Mouse (Mus musculus): ENCODE results near the gene Ube2r2. TPM values are rescaled to one million over a fixed set of nuclear protein-coding genes. Genes with fewer than 3 reads are reported as not detected.

The Ube2r2 gene
- total RNA-seq (2014; rRNA removed) (27.2 and 30.2 TPM in 2 replicates), polyA plus RNA-seq (2015; fragmentation: Nextera tagmentation; extraction: Ambion mirVana) (47.5 and 47.9 TPM in 2 replicates)

DNA sequence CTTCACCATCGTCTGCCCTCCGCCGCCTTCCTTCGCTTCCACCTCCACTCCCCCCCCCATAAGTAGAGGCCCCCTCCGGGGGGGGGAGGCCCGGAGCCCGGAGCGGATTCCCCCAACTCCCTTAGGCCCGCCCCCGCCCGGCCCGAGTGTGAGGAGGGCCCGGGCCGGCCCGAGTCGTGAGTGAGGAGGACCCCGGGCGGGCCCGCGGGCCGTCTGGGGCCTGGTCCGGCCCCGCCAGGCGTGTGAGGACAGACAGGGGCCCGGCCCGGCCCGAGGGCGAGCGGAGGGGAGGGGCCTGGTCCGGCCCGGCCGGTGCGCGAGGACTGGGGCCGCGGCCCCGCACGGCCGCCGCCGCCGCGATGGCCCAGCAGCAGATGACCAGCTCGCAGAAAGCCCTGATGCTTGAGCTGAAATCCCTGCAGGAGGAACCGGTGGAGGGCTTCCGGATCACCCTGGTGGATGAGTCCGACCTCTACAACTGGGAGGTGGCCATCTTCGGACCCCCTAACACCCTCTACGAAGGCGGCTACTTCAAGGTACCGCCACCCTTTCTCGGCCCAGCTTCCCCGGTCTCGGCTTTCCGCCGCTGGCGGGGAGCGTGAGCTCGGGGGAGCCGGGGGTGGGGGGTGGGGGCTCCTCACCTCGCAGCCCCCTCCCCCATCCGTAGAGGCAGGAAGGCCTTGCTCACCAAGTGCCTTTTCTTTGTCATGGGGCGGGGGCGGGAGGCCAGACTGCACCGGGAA is at the start of gene Ube2r2:
TSS of gene Ube2r2 (plus strand) at position 33 of the 743 bp plus-strand sequence.
- DNase-seq (ENCODE audit: low spot score) (peak; percentile 69), ATAC-seq (peak; percentile 80)
- no peaks in the 10 kb centered on the region for H3K27me3 ChIP-seq (ENCODE audit: insufficient read depth, low read length)
- H3K9me3 ChIP-seq (ENCODE audit: low read length): no peaks in the 10 kb centered on the region
- peak within 1 kb of the TSS; percentile 86 for H3K4me2 ChIP-seq (ENCODE audit: low read depth, low read length)
- TF ChIP-seq CTCF (IDR thresholded peaks at IDR 0.05; ENCODE audit: low read depth): peak; percentile 29; the same call in 1 of the 2 replicates
- WGBS: under 1% methylated on average over 42 of the region's 65 CpGs
- H3K36me3 ChIP-seq (ENCODE audit: insufficient read depth, low read length): peaks cover 1% of the 10 kb centered on the region; the same call in 1 of the 2 replicates
- peak within 1 kb of the TSS; percentile 99 for H3K4me3 ChIP-seq (ENCODE audit: low read length)
- H3K9ac ChIP-seq (replicated peaks; ENCODE audit: low read length): peak within 1 kb of the TSS; percentile 99
- peak within 1 kb of the TSS; percentile 98 for H3K27ac ChIP-seq
- H3K4me1 ChIP-seq (ENCODE audit: insufficient read depth, low read length): no peaks in the 10 kb centered on the region

- no peak overlapping the region for H3K4me2 ChIP-seq (ENCODE audit: low read depth, low read length)
- DNase-seq (ENCODE audit: low spot score): no peak
- H3K9me3 ChIP-seq (ENCODE audit: low read length): no peaks in the 10 kb centered on the region
- no peaks in the 10 kb centered on the region for H3K36me3 ChIP-seq (ENCODE audit: insufficient read depth, low read length)
- no peaks in the 10 kb centered on the region for H3K4me1 ChIP-seq (ENCODE audit: insufficient read depth, low read length)
- H3K9ac ChIP-seq (replicated peaks; ENCODE audit: low read length): no peak overlapping the region
- H3K4me3 ChIP-seq (ENCODE audit: low read length): no peak overlapping the region
- no peaks in the 10 kb centered on the region for H3K27me3 ChIP-seq (ENCODE audit: insufficient read depth, low read length)
- 81% methylated on average over 9 of the region's 9 CpGs for WGBS
- no peak for ATAC-seq
- no peak overlapping the region for H3K27ac ChIP-seq
- no peak for TF ChIP-seq CTCF (IDR thresholded peaks at IDR 0.05; ENCODE audit: low read depth)
Measured at GRCm38 (mm10) chr4:41086947-41087346, 48.6 kb upstream of the Ube2r2 start.

DNA sequence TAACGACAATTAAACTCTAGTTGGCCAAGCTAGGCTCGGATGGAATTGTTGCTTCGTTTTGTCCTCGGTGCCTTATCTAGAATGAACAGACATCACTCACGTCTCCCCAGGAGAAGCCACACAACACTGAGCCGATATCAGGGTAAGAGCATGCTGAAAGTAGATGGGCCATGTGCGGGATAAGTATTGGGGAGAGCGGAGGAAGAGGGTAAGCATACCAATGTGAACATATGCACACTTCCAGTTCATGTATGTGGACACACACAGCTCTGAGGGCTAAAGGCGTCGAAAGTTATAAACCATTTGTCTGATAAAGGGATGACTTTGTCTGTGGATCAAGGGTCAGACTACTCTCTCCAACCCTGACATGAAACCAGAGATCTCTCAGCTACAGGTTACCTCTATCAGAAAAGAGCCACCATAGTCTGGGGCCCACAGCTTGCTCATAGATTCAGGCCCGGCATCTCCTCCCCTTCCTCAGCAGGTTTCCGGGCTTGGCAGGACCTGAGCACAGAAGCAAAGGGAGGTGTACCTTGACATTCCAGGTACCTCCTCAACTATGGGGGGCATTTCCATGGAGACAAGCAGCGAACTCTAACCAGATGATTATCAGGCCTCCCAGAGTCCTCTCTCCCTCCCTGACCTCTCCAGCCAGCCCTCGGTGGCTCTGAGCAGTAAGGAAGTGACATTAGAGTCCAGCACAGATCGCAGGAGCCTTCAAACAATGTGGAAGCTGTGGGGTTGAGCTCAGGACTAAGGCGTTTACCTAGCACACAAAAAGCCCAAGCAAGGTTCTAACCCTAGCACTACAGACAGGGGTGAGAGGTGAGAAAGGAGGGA is 47.9 kb upstream of the Ube2r2 start:
- H3K36me3 ChIP-seq (ENCODE audit: insufficient read depth, low read length): no peaks in the 10 kb centered on the region
- WGBS: 90% methylated on average over 16 of the region's 16 CpGs
- no peak for DNase-seq (ENCODE audit: low spot score)
- H3K4me2 ChIP-seq (ENCODE audit: low read depth, low read length): no peak overlapping the region
- no peaks in the 10 kb centered on the region for H3K4me1 ChIP-seq (ENCODE audit: insufficient read depth, low read length)
- H3K9ac ChIP-seq (replicated peaks; ENCODE audit: low read length): no peak overlapping the region
- H3K27me3 ChIP-seq (ENCODE audit: insufficient read depth, low read length): no peaks in the 10 kb centered on the region
- TF ChIP-seq CTCF (IDR thresholded peaks at IDR 0.05; ENCODE audit: low read depth): no peak
- ATAC-seq: no peak
- H3K27ac ChIP-seq: no peak overlapping the region
- no peak overlapping the region for H3K4me3 ChIP-seq (ENCODE audit: low read length)
- H3K9me3 ChIP-seq (ENCODE audit: low read length): no peaks in the 10 kb centered on the region

- Histone ChIP-seq H3K4me2 (ENCODE audit: low read depth, low read length) (no peak overlapping the region), H3K27ac (no peak overlapping the region), H3K4me3 (ENCODE audit: low read length) (no peak overlapping the region), H3K4me1 (ENCODE audit: insufficient read depth, low read length) (no peaks in the 10 kb centered on the region), H3K9ac (replicated peaks; ENCODE audit: low read length) (no peak overlapping the region), H3K36me3 (ENCODE audit: insufficient read depth, low read length) (no peaks in the 10 kb centered on the region), H3K27me3 (ENCODE audit: insufficient read depth, low read length) (no peaks in the 10 kb centered on the region), H3K9me3 (ENCODE audit: low read length) (no peaks in the 10 kb centered on the region)
- TF ChIP-seq CTCF (IDR thresholded peaks at IDR 0.05; ENCODE audit: low read depth): no peak
- ATAC-seq: no peak
- 91% methylated on average over 4 of the region's 4 CpGs for WGBS
- DNase-seq (ENCODE audit: low spot score): no peak
Measured at GRCm38 (mm10) chr4:41089189-41089588, 46.4 kb upstream of the Ube2r2 start.

GRCm38 (mm10) chr4:41089705-41090104 is 45.8 kb upstream of the Ube2r2 start:
- Histone ChIP-seq H3K27ac (no peak overlapping the region), H3K27me3 (ENCODE audit: insufficient read depth, low read length) (no peaks in the 10 kb centered on the region), H3K4me2 (ENCODE audit: low read depth, low read length) (no peak overlapping the region), H3K4me3 (ENCODE audit: low read length) (no peak overlapping the region), H3K4me1 (ENCODE audit: insufficient read depth, low read length) (no peaks in the 10 kb centered on the region), H3K9ac (replicated peaks; ENCODE audit: low read length) (no peak overlapping the region), H3K9me3 (ENCODE audit: low read length) (no peaks in the 10 kb centered on the region), H3K36me3 (ENCODE audit: insufficient read depth, low read length) (no peaks in the 10 kb centered on the region)
- ATAC-seq (no peak), DNase-seq (ENCODE audit: low spot score) (no peak)
- TF ChIP-seq CTCF (IDR thresholded peaks at IDR 0.05; ENCODE audit: low read depth): no peak
- 83% methylated on average over 2 of the region's 2 CpGs for WGBS

DNA sequence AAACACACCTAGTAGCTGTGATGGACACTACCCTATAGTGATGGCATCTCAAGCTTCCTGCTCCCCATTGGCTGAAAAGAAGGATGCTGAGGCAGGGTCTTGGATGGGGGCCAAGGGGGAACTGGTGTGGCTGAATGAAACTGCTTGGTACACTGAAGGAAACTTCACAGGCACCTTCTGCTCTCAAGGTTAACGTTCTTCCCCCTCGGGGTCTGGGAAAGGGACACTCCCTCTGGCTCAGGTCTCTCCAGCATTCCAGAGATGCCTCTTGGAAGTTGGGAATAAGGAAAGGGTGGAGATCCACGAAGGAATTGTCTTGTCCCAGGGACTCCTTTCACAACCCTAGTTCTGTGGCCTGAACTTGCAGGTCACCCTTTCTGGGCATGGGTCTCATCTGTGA is 44.2 kb upstream of the Ube2r2 start:
- WGBS: 64% methylated on average over 3 of the region's 3 CpGs
- H3K9me3 ChIP-seq (ENCODE audit: low read length): no peaks in the 10 kb centered on the region
- no peak overlapping the region for H3K4me2 ChIP-seq (ENCODE audit: low read depth, low read length)
- H3K4me3 ChIP-seq (ENCODE audit: low read length): no peak overlapping the region
- no peak for DNase-seq (ENCODE audit: low spot score)
- H3K36me3 ChIP-seq (ENCODE audit: insufficient read depth, low read length): no peaks in the 10 kb centered on the region
- no peak overlapping the region for H3K27ac ChIP-seq
- no peak for TF ChIP-seq CTCF (IDR thresholded peaks at IDR 0.05; ENCODE audit: low read depth)
- no peaks in the 10 kb centered on the region for H3K27me3 ChIP-seq (ENCODE audit: insufficient read depth, low read length)
- no peaks in the 10 kb centered on the region for H3K4me1 ChIP-seq (ENCODE audit: insufficient read depth, low read length)
- ATAC-seq: no peak
- no peak overlapping the region for H3K9ac ChIP-seq (replicated peaks; ENCODE audit: low read length)
